Mouse (Mus musculus): Measurements from ENCODE around the gene Nfkbil1.

Nfkbil1 gene

GRCm38 (mm10) chr17:35173329-35173728 lies 62.3 kb downstream of the Nfkbil1 start:
- no peak for DNase-seq

- no peak for DNase-seq
Measured at GRCm38 (mm10) chr17:35172445-35173234, 63.0 kb downstream of the Nfkbil1 start.
